Mouse (Mus musculus) heart, postnatal 0 days (tissue): ENCODE results near the gene Ddx24. TPM values are rescaled to one million over a fixed set of nuclear protein-coding genes. Genes with fewer than 3 reads are reported as not detected.

Experiments
- ATAC-seq: fragments of 200-750 bp; cut with Nextera tagmentation; 2 replicates; pipeline ENCODE4 v1.8.0; 2017; ENCODE audit warnings: low read depth, moderate number of reproducible peaks, moderate library complexity; ENCODE audit not compliant: insufficient read depth
- DNase-seq: peaks from one replicate; pipeline ENCODE4 v3.0.0-alpha.2; 2016; ENCODE audit warnings: low spot score
- H3K27ac ChIP-seq: fragments of 300-500 bp; sonication (generic); 2 replicates; pipeline ENCODE4 v1.5.1; 2014; ENCODE audit warnings: low read depth, mild to moderate bottlenecking
- H3K27me3 ChIP-seq: fragments of 300-500 bp; sonication (generic); 2 replicates; pipeline ENCODE4 v1.6.1; 2014; ENCODE audit warnings: low read length, mixed read lengths; ENCODE audit not compliant: control insufficient read depth, insufficient read depth
- H3K36me3 ChIP-seq: fragments of 300-500 bp; sonication (generic); replicated peaks from 2 replicates; pipeline ENCODE4 v1.6.1; 2014; ENCODE audit warnings: low read length, mixed read lengths; ENCODE audit not compliant: control insufficient read depth, insufficient read depth
- H3K4me1 ChIP-seq: fragments of 300-500 bp; sonication (generic); 2 replicates; pipeline ENCODE4 v1.6.1; 2014; ENCODE audit warnings: antibody characterized with exemption; ENCODE audit not compliant: control insufficient read depth, insufficient read depth
- H3K4me2 ChIP-seq: fragments of 300-500 bp; sonication (generic); 2 replicates; pipeline ENCODE4 v1.6.1; 2014; ENCODE audit warnings: low read depth, mild to moderate bottlenecking, low read length, moderate library complexity
- H3K4me3 ChIP-seq: fragments of 300-500 bp; sonication (generic); 2 replicates; pipeline ENCODE4 v1.5.1; 2014; ENCODE audit warnings: low read depth, low read length
- H3K9ac ChIP-seq: fragments of 300-500 bp; sonication (generic); replicated peaks from 2 replicates; pipeline ENCODE4 v1.6.1; 2014; ENCODE audit warnings: low read depth, low read length, mixed read lengths
- H3K9me3 ChIP-seq: fragments of 300-500 bp; sonication (generic); replicated peaks from 2 replicates; pipeline ENCODE4 v1.6.1; 2016; ENCODE audit warnings: low read length; ENCODE audit not compliant: control insufficient read depth
- CTCF ChIP-seq: IDR thresholded peaks from 2 replicates; pipeline ENCODE4 v1.5.1; 2016; ENCODE audit warnings: antibody characterized with exemption, control low read depth, low read depth
- EP300 ChIP-seq: IDR thresholded peaks from 2 replicates; pipeline ENCODE4 v1.6.1; 2016; ENCODE audit warnings: antibody characterized with exemption, low read depth
- WGBS: fragments of 180-500 bp; shearing (Covaris S2); extraction: QIAGEN DNeasy Blood & Tissue Kit; methylation state at CpG from one replicate; pipeline ENCODE4 v1.1.7; 2014; 5-methylcytosine and 5-hydroxymethylcytosine counted together
- polyA plus RNA-seq: library from polyadenylated mRNA; unstranded; fragments of >200 nt; fragmentation: Nextera tagmentation; extraction: Ambion mirVana; gene quantifications from 2 replicates; pipeline ENCODE4 v1.2.1, GENCODE M21; 2015
- total RNA-seq: library from RNA; depleted of rRNA; stranded (reverse); fragments of >200 nt; gene quantifications from 2 replicates; pipeline ENCODE4 v1.2.3, GENCODE M21; 2014; ENCODE audit warnings: low replicate concordance

The Ddx24 gene
- total and polyA plus RNA-seq, 2 experiments from 2014 or later: 95.3 to 165 TPM

DNA sequence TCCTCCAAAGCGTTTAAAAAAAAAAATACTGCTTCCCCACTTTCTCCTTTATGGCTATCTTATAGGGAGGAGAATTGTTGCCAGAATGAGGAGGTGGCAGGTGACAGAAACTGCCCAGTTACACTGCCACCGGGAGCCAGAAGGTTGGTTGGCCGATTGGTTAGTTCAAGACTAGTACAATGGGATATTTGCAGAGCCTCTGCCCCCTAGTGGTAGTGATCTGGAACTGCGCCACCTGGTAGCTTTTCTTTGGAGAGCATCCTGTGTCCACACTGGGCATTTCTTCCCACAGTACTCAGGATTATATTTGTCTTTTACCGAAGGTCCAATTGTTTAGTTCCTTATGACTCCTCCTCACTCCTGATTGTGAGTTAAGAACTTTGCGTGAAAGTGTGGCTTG lies 53.9 kb downstream of the Ddx24 start:
- ATAC-seq (no peak; the same call in 1 of the 2 replicates), DNase-seq (no peak)
- Histone ChIP-seq H3K9ac (no peak overlapping the region), H3K27ac (no peak overlapping the region), H3K4me3 (no peak overlapping the region), H3K36me3 (no peaks in the 10 kb centered on the region), H3K9me3 (no peaks in the 10 kb centered on the region), H3K27me3 (no peaks in the 10 kb centered on the region), H3K4me2 (no peak overlapping the region), H3K4me1 (no peaks in the 10 kb centered on the region)
- TF ChIP-seq CTCF (peak; percentile 78), EP300 (no peak)
- 23% methylated on average over 6 of the region's 6 CpGs for WGBS

DNA sequence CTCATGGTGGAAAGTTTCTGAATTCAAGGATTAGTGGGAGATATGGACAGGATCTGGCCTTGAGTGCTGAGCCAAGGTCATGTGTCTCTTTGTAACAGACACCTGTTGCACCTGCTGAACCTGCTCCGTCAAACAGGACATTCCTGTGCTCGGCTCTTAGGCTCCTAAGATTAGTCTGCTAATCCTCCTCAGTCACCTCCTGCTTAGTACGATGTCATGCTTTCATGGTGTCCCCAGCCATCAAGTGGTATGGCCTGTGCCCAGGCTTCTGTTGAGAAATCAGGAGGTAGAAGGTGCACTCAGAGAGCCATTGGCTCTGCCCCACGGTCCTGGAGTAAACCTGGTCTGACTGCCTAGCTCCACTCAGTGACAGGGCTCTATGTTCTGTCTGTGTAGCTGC lies 54.8 kb downstream of the Ddx24 start:
- WGBS: 64% methylated on average over 4 of the region's 4 CpGs
- no peaks in the 10 kb centered on the region for H3K9me3 ChIP-seq
- no peak overlapping the region for H3K27ac ChIP-seq
- no peaks in the 10 kb centered on the region for H3K27me3 ChIP-seq
- H3K4me1 ChIP-seq: no peaks in the 10 kb centered on the region
- H3K4me3 ChIP-seq: no peak overlapping the region
- TF ChIP-seq EP300: no peak
- no peak for TF ChIP-seq CTCF
- H3K4me2 ChIP-seq: no peak overlapping the region
- H3K9ac ChIP-seq: no peak overlapping the region
- DNase-seq: no peak
- no peak for ATAC-seq
- no peaks in the 10 kb centered on the region for H3K36me3 ChIP-seq

DNA sequence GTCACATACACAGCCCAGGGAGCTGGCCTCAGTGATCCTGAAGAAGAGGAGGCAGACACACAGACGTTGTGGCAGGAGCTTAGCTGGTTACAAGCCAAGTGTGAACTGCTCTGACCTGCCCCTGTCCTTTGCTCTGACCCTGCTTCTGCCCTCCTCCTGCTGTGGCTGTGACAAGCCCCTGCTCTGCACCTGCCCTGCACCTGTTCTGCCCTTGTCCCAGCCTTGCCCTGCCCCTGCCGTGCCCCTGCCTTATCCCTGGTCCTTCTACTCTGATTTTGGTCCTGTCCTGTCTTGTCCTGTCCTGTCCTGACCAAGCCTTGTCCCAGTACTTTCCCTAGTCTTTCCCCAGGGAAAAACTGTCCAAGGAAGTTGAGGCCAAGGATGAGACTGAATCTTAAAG lies 56.9 kb downstream of the Ddx24 start:
- H3K27ac ChIP-seq: no peak overlapping the region
- WGBS: 65% methylated on average over 2 of the region's 2 CpGs
- ATAC-seq (no peak), DNase-seq (no peak)
- no peaks in the 10 kb centered on the region for H3K4me1 ChIP-seq
- no peaks in the 10 kb centered on the region for H3K36me3 ChIP-seq
- H3K9me3 ChIP-seq: no peaks in the 10 kb centered on the region
- no peak overlapping the region for H3K4me2 ChIP-seq
- TF ChIP-seq CTCF (no peak), EP300 (no peak)
- no peak overlapping the region for H3K4me3 ChIP-seq
- H3K27me3 ChIP-seq: no peaks in the 10 kb centered on the region
- no peak overlapping the region for H3K9ac ChIP-seq

GRCm38 (mm10) chr12:103368326-103368669 lies 57.3 kb downstream of the Ddx24 start:
- no peak overlapping the region for H3K9ac ChIP-seq
- H3K4me2 ChIP-seq: peak overlapping the region; percentile 38

GRCm38 (mm10) chr12:103367620-103368325 lies 57.9 kb downstream of the Ddx24 start:
- Histone ChIP-seq H3K9me3 (no peaks in the 10 kb centered on the region), H3K9ac (no peak overlapping the region), H3K4me1 (peaks cover 4% of the 10 kb centered on the region), H3K36me3 (no peaks in the 10 kb centered on the region), H3K4me2 (peak overlapping the region; percentile 38), H3K27me3 (no peaks in the 10 kb centered on the region), H3K4me3 (0 out of 2 replicates have a peak overlapping the region, but pooled peaks have one; percentile 8), H3K27ac (no peak overlapping the region)
- peak; percentile 81 for ATAC-seq
- DNase-seq: peak; percentile 78
- TF ChIP-seq EP300: no peak
- TF ChIP-seq CTCF: peak; percentile 81
- WGBS: 14% methylated on average over 18 of the region's 18 CpGs

More at GRCm38 (mm10) chr12:103368326-103368669, 57.3 kb downstream of the Ddx24 start:
- no peaks in the 10 kb centered on the region for H3K9me3 ChIP-seq
- no peaks in the 10 kb centered on the region for H3K4me1 ChIP-seq
- 0 out of 2 replicates have a peak overlapping the region, but pooled peaks have one; percentile 8 for H3K4me3 ChIP-seq
- no peak overlapping the region for H3K27ac ChIP-seq
- no peaks in the 10 kb centered on the region for H3K27me3 ChIP-seq
- H3K36me3 ChIP-seq: no peaks in the 10 kb centered on the region
- DNase-seq (no peak), ATAC-seq (no peak)
- WGBS: 72% methylated on average over 7 of the region's 7 CpGs
- TF ChIP-seq CTCF (no peak), EP300 (no peak)

GRCm38 (mm10) chr12:103367171-103367570 lies 58.5 kb downstream of the Ddx24 start:
- no peak overlapping the region for H3K4me2 ChIP-seq
- ATAC-seq (no peak), DNase-seq (no peak)
- H3K36me3 ChIP-seq: no peaks in the 10 kb centered on the region
- H3K27me3 ChIP-seq: no peaks in the 10 kb centered on the region
- H3K4me1 ChIP-seq: peaks cover 10% of the 10 kb centered on the region
- no peak overlapping the region for H3K9ac ChIP-seq
- no peak overlapping the region for H3K27ac ChIP-seq
- WGBS: 41% methylated on average over 2 of the region's 2 CpGs
- TF ChIP-seq EP300: no peak
- no peak for TF ChIP-seq CTCF
- no peak overlapping the region for H3K4me3 ChIP-seq
- H3K9me3 ChIP-seq: no peaks in the 10 kb centered on the region
